Mouse (Mus musculus): ENCODE measurements around the gene Gm36210. TPM values are rescaled to one million over a fixed set of nuclear protein-coding genes. Genes with fewer than 3 reads are reported as not detected.

Gene Gm36210
- total and polyA plus RNA-seq, 2 experiments from 2014 or later, result 0.30 to 0.31 TPM

- no peak for DNase-seq (ENCODE audit: low spot score)
- 59% methylated on average over 5 of the region's 5 CpGs for WGBS
These were observed 36.4 kb upstream of the Gm36210 start for GRCm38 (mm10) chr7:4942673-4943072.

GRCm38 (mm10) chr7:4940068-4940479 is 33.8 kb upstream of the Gm36210 start:
- DNase-seq (ENCODE audit: low spot score) (peak; percentile 78), ATAC-seq (peak; percentile 54; the same call in 1 of the 2 replicates)
- Histone ChIP-seq H3K9ac (replicated peaks; ENCODE audit: low read length) (no peak overlapping the region), H3K36me3 (ENCODE audit: insufficient read depth, low read length) (no peaks in the 10 kb centered on the region), H3K4me3 (ENCODE audit: low read length) (no peak overlapping the region), H3K27me3 (ENCODE audit: insufficient read depth, low read length) (no peaks in the 10 kb centered on the region), H3K4me1 (ENCODE audit: insufficient read depth, low read length) (no peaks in the 10 kb centered on the region; the same call in 1 of the 2 replicates), H3K27ac (no peak overlapping the region), H3K9me3 (ENCODE audit: low read length) (no peaks in the 10 kb centered on the region), H3K4me2 (ENCODE audit: low read depth, low read length) (no peak overlapping the region)
- WGBS, result 20% methylated on average over 9 of the region's 9 CpGs
- peak; percentile 86 for TF ChIP-seq CTCF (IDR thresholded peaks at IDR 0.05; ENCODE audit: low read depth)

More at GRCm38 (mm10) chr7:4942673-4943072, 36.4 kb upstream of the Gm36210 start:
- Histone ChIP-seq H3K9ac (replicated peaks; ENCODE audit: low read length) (no peak overlapping the region), H3K4me3 (ENCODE audit: low read length) (no peak overlapping the region), H3K9me3 (ENCODE audit: low read length) (no peaks in the 10 kb centered on the region), H3K4me2 (ENCODE audit: low read depth, low read length) (no peak overlapping the region), H3K27me3 (ENCODE audit: insufficient read depth, low read length) (no peaks in the 10 kb centered on the region), H3K4me1 (ENCODE audit: insufficient read depth, low read length) (no peaks in the 10 kb centered on the region; the same call in 1 of the 2 replicates), H3K36me3 (ENCODE audit: insufficient read depth, low read length) (no peaks in the 10 kb centered on the region), H3K27ac (no peak overlapping the region)
- ATAC-seq, result no peak; the same call in 1 of the 2 replicates
- no peak for TF ChIP-seq CTCF (IDR thresholded peaks at IDR 0.05; ENCODE audit: low read depth)

- Histone ChIP-seq H3K4me1 (ENCODE audit: insufficient read depth, low read length) (no peaks in the 10 kb centered on the region; the same call in 1 of the 2 replicates), H3K27ac (no peak overlapping the region), H3K4me3 (ENCODE audit: low read length) (no peak overlapping the region), H3K9me3 (ENCODE audit: low read length) (no peaks in the 10 kb centered on the region), H3K27me3 (ENCODE audit: insufficient read depth, low read length) (no peaks in the 10 kb centered on the region), H3K4me2 (ENCODE audit: low read depth, low read length) (no peak overlapping the region), H3K36me3 (ENCODE audit: insufficient read depth, low read length) (no peaks in the 10 kb centered on the region), H3K9ac (replicated peaks; ENCODE audit: low read length) (no peak overlapping the region)
- TF ChIP-seq CTCF (IDR thresholded peaks at IDR 0.05; ENCODE audit: low read depth), result peak; percentile 91
- no peak for ATAC-seq
- DNase-seq (ENCODE audit: low spot score), result peak; percentile 57
- 23% methylated on average over 2 of the region's 2 CpGs for WGBS
These were observed 32.1 kb upstream of the Gm36210 start for GRCm38 (mm10) chr7:4938456-4938855.

GRCm38 (mm10) chr7:4937392-4937791 is 31.1 kb upstream of the Gm36210 start:
- H3K4me1 ChIP-seq (ENCODE audit: insufficient read depth, low read length), result no peaks in the 10 kb centered on the region
- 73% methylated on average over 11 of the region's 11 CpGs for WGBS
- no peak overlapping the region for H3K4me3 ChIP-seq (ENCODE audit: low read length)
- H3K9me3 ChIP-seq (ENCODE audit: low read length), result no peaks in the 10 kb centered on the region
- no peak overlapping the region for H3K9ac ChIP-seq (replicated peaks; ENCODE audit: low read length)
- ATAC-seq (no peak), DNase-seq (ENCODE audit: low spot score) (no peak)
- no peak overlapping the region for H3K4me2 ChIP-seq (ENCODE audit: low read depth, low read length)
- H3K36me3 ChIP-seq (ENCODE audit: insufficient read depth, low read length), result no peaks in the 10 kb centered on the region
- no peak overlapping the region for H3K27ac ChIP-seq
- H3K27me3 ChIP-seq (ENCODE audit: insufficient read depth, low read length), result no peaks in the 10 kb centered on the region
- no peak for TF ChIP-seq CTCF (IDR thresholded peaks at IDR 0.05; ENCODE audit: low read depth)

GRCm38 (mm10) chr7:4936832-4937231 is 30.5 kb upstream of the Gm36210 start:
- no peaks in the 10 kb centered on the region for H3K36me3 ChIP-seq (ENCODE audit: insufficient read depth, low read length)
- H3K27ac ChIP-seq, result no peak overlapping the region
- no peak for ATAC-seq
- H3K4me3 ChIP-seq (ENCODE audit: low read length), result no peak overlapping the region
- no peak for DNase-seq (ENCODE audit: low spot score)
- no peaks in the 10 kb centered on the region for H3K4me1 ChIP-seq (ENCODE audit: insufficient read depth, low read length)
- no peaks in the 10 kb centered on the region for H3K9me3 ChIP-seq (ENCODE audit: low read length)
- no peak overlapping the region for H3K4me2 ChIP-seq (ENCODE audit: low read depth, low read length)
- 68% methylated on average over 10 of the region's 10 CpGs for WGBS
- no peak overlapping the region for H3K9ac ChIP-seq (replicated peaks; ENCODE audit: low read length)
- no peak for TF ChIP-seq CTCF (IDR thresholded peaks at IDR 0.05; ENCODE audit: low read depth)
- H3K27me3 ChIP-seq (ENCODE audit: insufficient read depth, low read length), result no peaks in the 10 kb centered on the region

GRCm38 (mm10) chr7:4934160-4934914 is 28.0 kb upstream of the Gm36210 start:
- Histone ChIP-seq H3K27me3 (ENCODE audit: insufficient read depth, low read length) (no peaks in the 10 kb centered on the region), H3K4me1 (ENCODE audit: insufficient read depth, low read length) (no peaks in the 10 kb centered on the region), H3K4me3 (ENCODE audit: low read length) (no peak overlapping the region), H3K9me3 (ENCODE audit: low read length) (no peaks in the 10 kb centered on the region), H3K36me3 (ENCODE audit: insufficient read depth, low read length) (no peaks in the 10 kb centered on the region), H3K9ac (replicated peaks; ENCODE audit: low read length) (no peak overlapping the region), H3K4me2 (ENCODE audit: low read depth, low read length) (no peak overlapping the region), H3K27ac (no peak overlapping the region)
- 0 out of 2 replicates have a peak, but pooled peaks have one; percentile 11 for TF ChIP-seq CTCF (IDR thresholded peaks at IDR 0.05; ENCODE audit: low read depth)
- 88% methylated on average over 4 of the region's 4 CpGs for WGBS
- no peak for ATAC-seq
- DNase-seq (ENCODE audit: low spot score), result no peak

- DNase-seq (ENCODE audit: low spot score) (no peak), ATAC-seq (no peak)
- Histone ChIP-seq H3K4me2 (ENCODE audit: low read depth, low read length) (no peak overlapping the region), H3K4me1 (ENCODE audit: insufficient read depth, low read length) (no peaks in the 10 kb centered on the region), H3K27me3 (ENCODE audit: insufficient read depth, low read length) (no peaks in the 10 kb centered on the region), H3K27ac (no peak overlapping the region), H3K9ac (replicated peaks; ENCODE audit: low read length) (no peak overlapping the region), H3K36me3 (ENCODE audit: insufficient read depth, low read length) (no peaks in the 10 kb centered on the region), H3K4me3 (ENCODE audit: low read length) (no peak overlapping the region), H3K9me3 (ENCODE audit: low read length) (no peaks in the 10 kb centered on the region)
- WGBS, result 56% methylated on average over 12 of the region's 12 CpGs
- no peak for TF ChIP-seq CTCF (IDR thresholded peaks at IDR 0.05; ENCODE audit: low read depth)
These were observed 26.8 kb upstream of the Gm36210 start for GRCm38 (mm10) chr7:4933103-4933502.

Data from hindbrain, postnatal 0 days (tissue).